Mouse (Mus musculus): ENCODE measurements around the gene Spg20.

DNA sequence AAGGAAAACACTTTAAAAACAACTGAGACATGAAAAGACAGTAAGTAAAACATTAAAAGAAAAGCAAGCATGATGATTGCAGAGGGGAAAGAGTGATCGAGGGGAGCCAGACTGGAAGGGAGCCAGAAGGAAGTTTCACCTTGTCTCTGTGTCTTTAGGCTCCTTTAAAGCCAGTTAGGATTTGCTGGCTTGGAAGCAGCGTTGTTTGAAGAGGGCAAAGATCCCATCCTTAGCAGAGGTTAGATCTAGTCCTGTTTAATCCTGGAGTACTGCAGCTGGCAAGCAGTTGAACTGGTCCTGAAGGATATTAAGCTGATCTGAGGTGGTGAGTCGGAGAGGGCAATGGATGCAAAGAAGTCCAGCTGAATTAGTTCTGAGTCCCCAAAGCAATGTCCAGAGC, 23.1 kb upstream of the Spg20 start:
- no peak for TF ChIP-seq CTCF (conservative IDR thresholded peaks at IDR 0.05; ENCODE audit: low read length)
- TF ChIP-seq NANOG (IDR thresholded peaks at IDR 0.05; ENCODE audit: borderline replicate concordance, low read length), result no peak

Measured in E14TG2a.4 (cell line).